Mouse (Mus musculus) adrenal gland, postnatal 4 days (tissue): ENCODE data around the gene Olfr1510. TPM values are rescaled to one million over a fixed set of nuclear protein-coding genes. Genes with fewer than 3 reads are reported as not detected.
"Not testable (repeated sequence)": the region's sequence is repeated elsewhere in the genome, so short reads cannot be mapped to it uniquely, and the experiment has no call there.

ENCODE experiments used
- DNase-seq, 2 experiments: peaks; one replicate each; pipeline ENCODE4 v3.0.0; 2021 to 2022; ENCODE audit warnings: low spot score in 2 of 2, mixed read lengths in 2 of 2
- long read RNA-seq, 2 experiments: library from polyadenylated mRNA; stranded (forward); transcript quantifications; one replicate each; pipeline ENCODE4 v2.0.0; 2021
- total RNA-seq, 2 experiments: library from RNA; stranded (reverse); gene quantifications; 2 replicates each; pipeline ENCODE4 v1.2.3; 2021

Olfr1510 gene
- total RNA-seq, result not detected
- long read RNA-seq, experiment 1, result 0 reads
- long read RNA-seq, experiment 2, result 0 reads

DNA sequence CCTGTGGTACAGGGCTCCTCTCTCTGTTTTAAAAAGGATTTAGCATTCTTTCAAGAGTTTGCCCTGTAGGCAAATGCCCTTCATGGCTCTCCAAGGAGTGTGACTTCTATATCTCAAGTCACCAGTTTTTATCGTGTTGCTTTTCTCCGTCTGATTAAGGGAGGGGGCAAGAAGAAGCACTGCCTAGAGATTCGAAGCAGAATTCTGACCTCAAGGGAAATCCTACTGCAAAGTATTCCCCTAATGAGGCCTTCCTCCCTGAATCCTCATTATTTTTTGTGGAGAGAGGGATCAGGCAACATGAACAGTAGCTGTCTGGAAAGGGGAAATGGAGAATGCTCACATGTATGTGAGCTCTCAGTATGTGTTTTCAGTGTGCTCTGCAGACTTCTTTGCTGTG, at the start of gene Olfr1510:
TSS of gene Olfr1510 (minus strand) at position 101 of the 400 bp plus-strand sequence.
- DNase-seq, result no peak

DNA sequence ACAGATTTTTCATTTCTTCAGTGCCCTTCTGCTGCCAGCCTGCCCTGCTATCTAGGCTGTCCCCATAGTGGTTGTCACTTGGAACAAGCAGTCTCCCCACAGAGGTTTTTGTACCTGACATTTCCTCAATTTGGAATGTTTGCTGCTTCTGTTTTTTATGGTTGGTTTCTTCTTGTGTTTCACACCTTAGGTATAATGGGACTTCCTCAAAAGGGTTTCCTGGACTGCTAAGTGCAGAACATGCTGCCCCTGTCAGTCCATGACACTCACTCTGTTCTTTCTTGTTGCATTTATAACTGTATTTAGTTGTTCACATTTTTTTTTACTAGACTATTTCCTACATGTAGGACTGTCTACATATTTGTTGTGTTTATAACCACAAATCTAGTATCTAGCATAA, 47.8 kb upstream of the Olfr1510 start:
- no peak for DNase-seq

DNA sequence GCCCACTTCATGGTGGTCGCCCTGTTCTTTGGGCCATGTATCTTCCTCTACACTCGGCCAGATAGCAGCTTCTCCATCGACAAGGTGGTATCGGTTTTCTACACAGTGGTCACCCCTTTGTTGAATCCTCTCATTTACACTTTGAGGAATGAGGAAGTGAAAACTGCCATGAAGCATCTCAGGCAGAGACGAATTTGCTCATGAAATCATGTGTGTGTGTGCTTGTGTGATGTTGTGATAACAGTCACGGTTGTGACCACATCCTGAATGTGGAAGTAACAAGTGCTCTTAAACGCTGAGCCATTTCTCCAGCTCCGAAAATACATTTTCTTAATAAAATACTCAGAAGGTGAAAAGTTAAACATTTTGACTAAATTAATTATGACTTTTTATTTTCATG, 37.0 kb upstream of the Olfr1510 start:
- no peak for DNase-seq

DNA sequence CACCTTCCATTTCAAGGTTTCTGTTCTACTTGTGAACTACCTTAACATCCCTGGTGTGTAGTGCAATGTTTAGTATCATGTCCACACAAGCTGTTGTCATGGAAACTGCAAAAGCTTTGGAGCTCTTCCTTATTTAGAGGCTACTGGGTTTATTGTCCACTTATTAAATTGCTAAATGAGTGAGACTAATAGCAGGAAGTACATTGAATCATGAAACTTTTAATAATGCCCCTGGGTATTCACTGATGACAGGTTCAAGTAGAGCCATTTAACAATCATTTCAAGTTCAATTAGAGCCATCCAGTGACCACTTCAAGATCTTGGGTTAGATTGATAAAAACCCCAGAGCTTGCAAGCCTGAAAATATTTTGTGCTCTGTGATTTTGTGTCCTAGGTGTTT, 28.5 kb upstream of the Olfr1510 start, which contains the start of gene Olfr1509:
TSS of gene Olfr1509 (plus strand) at position 301 of the 400 bp plus-strand sequence.
- no peak for DNase-seq

DNA sequence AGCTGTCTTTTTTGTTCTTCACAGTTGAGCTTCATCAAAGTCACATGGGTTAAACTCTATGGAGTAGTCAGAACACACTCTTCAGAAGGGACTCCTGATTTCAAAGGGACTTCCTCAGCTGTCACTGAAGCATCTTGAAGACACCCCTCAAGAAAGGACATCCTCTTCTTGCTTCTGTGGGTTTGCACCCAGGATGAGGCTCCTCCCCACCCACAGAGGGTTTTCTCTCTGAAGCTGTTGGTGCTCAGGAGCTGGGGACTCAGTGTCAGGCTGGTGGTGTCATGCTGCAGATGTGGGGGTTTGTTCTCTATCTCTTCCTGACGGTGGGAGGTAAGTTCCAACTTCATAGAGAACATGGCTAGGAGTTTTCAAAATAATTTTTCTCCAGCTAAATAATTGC, 13.5 kb upstream of the Olfr1510 start:
- no peak for DNase-seq

DNA sequence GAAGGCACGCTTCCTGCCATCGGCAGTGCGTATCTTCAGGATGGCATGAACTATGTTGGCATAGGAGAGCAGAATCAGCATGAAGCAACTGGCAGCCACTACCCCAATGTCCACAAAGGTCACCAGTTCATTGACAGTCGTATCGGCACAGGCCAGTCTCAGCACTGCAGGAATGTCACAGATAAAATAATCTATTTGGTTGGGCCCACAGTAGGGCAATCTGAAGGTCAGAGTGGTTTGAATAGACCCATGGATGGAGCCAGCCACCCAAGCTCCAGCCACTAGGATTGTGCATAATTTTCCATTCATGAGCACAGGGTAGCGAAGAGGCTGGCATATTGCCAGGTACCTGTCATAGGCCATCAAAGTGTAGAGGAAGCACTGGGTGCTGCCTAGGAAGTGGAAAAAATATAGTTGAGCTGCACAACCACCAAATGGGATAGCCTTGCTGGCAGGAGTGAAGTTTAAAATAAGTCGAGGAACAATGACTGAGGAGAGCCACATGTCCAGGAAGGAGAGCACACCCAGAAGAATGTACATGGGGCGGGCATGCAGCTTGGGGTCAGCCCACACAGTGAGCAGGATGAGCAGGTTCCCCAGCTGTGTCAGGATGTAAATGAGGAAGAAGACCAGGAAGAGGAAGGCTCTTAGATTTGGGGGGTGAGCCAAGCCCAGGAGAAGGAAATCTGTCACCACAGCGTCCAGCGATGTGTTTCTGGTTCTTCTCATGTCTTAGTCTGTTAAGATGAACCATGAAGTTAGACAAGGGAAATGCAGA, 3.8 kb downstream of the Olfr1510 start:
- not testable (repeated sequence) for DNase-seq

DNA sequence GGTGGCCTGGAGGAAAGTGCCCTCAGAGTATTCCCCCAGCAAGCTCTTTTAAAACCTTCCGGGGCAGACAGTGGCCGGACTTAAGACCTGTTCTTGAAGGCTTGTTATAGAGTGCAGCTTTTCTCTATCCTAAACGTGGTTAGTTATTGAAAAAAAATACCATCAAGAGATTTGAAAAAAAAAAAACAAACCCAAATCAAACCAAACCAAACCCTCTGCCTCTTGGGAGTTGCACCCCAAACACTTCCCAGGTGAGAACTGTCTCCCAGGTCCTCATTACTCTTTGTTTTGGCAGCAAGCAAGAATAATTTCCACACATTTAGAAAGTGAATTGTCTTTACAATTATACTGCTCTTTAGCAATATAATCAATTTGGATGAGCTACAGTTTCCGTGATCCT, 16.9 kb downstream of the Olfr1510 start, which contains the start of gene Olfr1511:
TSS of gene Olfr1511 (minus strand) at position 101 of the 400 bp plus-strand sequence.
- DNase-seq, result no peak

DNA sequence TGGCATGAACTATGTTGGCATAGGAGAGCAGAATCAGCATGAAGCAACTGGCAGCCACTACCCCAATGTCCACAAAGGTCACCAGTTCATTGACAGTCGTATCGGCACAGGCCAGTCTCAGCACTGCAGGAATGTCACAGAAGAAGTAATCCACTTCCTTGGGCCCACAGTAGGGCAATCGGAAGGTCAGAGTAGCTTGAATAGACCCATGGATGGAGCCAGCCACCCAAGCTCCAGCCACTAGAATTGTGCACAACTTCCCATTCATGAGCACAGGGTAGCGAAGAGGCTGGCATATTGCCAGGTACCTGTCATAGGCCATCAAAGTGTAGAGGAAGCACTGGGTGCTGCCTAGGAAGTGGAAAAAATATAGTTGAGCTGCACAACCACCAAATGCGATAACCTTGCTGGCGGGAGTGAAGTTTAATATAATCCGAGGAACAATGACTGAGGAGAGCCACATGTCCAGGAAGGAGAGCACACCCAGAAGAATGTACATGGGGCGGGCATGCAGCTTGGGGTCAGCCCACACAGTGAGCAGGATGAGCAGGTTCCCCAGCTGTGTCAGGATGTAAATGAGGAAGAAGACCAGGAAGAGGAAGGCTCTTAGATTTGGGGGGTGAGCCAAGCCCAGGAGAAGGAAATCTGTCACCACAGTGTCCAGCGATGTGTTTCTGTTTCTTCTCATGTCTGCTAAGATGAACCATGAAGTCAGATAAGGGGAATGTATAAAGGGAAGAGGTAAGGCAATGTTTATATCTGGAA, 23.9 kb downstream of the Olfr1510 start:
- not testable (repeated sequence) for DNase-seq

DNA sequence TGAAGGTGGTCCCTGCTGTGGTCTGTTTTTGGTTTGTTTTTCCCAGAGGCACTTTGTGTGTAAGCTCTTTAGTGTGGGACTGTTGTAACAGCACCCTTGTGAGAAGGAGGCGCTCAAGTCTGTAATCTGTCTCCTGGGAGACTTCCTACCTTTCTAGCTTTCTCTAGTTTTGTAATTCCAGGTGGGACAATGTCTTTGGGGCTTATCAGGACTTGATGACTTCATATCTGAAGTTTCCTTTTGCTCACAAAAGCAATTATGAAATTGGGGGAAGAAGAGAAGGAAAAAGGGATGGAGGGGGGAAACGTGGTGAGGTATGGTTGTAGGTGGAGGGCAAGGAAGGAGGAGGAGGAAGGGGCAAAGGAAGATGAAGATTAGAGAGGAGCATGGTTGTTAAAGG, 35.1 kb downstream of the Olfr1510 start, which contains the start of gene Olfr1512:
TSS of gene Olfr1512 (minus strand) at position 101 of the 400 bp plus-strand sequence.
- no peak for DNase-seq

DNA sequence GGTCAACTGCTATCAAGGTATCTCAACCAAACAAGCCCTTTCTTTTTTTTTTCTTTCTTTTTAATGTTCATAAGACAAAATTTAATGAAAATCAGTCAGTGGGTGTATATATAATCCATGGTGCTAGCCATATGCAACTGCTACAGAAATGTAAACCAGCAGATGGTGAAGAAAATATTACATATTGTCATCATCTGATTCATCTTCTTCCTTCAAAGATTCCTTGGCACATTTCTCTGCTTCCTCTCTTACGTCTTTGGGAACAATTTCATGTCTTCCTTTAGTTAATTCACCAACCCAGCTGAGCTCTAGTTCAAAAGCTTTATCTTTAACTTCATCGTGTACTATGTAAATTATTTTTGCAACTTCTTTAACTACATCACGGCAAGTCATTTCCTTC, 45.4 kb downstream of the Olfr1510 start:
- no peak for DNase-seq

Other genes with a start within 250 kb of the Olfr1510 start
- 10 to 100 TPM; 76.4 to 86.7 TPM for gene Supt16, start 217.0 kb downstream of the Olfr1510 start, total RNA-seq
- 100 to 1,000 TPM; 153 to 165 TPM for gene Chd8, start 156.6 kb downstream of the Olfr1510 start, total RNA-seq
- 10 to 100 TPM; 61.8 to 62.0 TPM for gene Tox4, start 135.2 kb downstream of the Olfr1510 start, total RNA-seq
- 10 to 100 TPM; 38.9 to 39.8 TPM for gene Rab2b, start 134.8 kb downstream of the Olfr1510 start, total RNA-seq
- 10 to 100 TPM; 32.0 to 41.9 TPM for gene Mettl3, start 109.2 kb downstream of the Olfr1510 start, total RNA-seq
- gene Sall2, start 85.6 kb downstream of the Olfr1510 start, total RNA-seq, result 10 to 100 TPM; 17.0 to 20.1 TPM
- not detected for gene Olfr1513, start 58.0 kb downstream of the Olfr1510 start, total RNA-seq
- not detected for gene Olfr1512, start 35.2 kb downstream of the Olfr1510 start, total RNA-seq
- gene Olfr1511, start 17.0 kb downstream of the Olfr1510 start, total RNA-seq, result not detected
- gene Olfr1509, start 28.6 kb upstream of the Olfr1510 start, total RNA-seq, result not detected
- not detected for gene Olfr1508, start 53.1 kb upstream of the Olfr1510 start, total RNA-seq
- gene Olfr1507, start 81.4 kb upstream of the Olfr1510 start, total RNA-seq, result not detected